Mouse (Mus musculus): ENCODE measurements around the gene Hist2h3c2. TPM values are rescaled to one million over a fixed set of nuclear protein-coding genes. Genes with fewer than 3 reads are reported as not detected.
"Not testable (repeated sequence)": the region's sequence is repeated elsewhere in the genome, so short reads cannot be mapped to it uniquely, and the experiment has no call there.

Hist2h3c2 gene
- polyA plus RNA-seq (2015; fragmentation: Nextera tagmentation; extraction: Ambion mirVana): 1.2 and 2.8 TPM in 2 replicates

DNA sequence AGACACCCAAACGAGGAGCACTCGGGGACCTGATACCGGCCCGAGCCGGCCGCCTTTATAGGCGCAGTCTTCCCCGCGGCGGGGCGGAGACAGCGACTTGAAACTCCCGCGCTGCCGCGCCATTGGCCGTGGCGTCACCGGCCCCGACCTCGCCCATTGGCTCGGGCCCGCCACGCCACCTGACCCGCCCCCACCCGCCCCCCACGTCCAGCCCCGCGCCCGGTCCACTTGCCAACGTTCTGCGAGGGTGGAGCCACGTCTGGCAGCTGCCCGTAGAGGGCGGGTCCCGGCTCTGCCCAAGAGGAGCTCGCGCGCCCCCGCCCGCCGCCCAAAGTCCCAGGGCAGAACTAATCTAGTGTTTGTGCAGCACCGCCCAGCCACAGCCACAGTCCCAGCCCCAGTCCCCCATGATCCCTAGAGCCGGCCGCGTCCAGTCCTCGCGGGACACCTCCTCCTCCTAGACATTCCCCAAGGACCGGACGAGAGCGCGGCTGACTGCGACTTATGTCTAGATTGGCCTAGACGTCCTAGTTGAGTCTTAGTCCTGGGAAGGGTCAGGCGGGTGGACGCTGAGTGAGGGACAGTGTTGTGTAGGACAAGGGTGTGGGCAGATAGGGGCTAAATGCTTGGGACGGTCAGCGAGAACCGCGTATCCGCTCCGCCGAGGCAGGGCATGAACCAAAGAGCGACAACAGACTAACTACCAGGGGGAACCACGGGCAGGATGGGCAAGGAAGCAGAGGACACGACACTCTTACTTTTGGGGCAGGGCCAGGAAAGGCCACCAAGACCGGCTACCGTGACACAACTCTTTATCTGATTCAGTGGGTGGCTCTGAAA is at the start of gene Hist2h3c2:
Hist2h3c2 (minus strand) TSS at position 174 of the 840 bp plus-strand sequence.
- not testable (repeated sequence) for DNase-seq (ENCODE audit: low spot score); H3K36me3 ChIP-seq (ENCODE audit: control insufficient read depth, insufficient read depth, low read length); H3K4me1 ChIP-seq (replicated peaks; ENCODE audit: control insufficient read depth, insufficient read depth); H3K27me3 ChIP-seq (ENCODE audit: control insufficient read depth, insufficient read depth, low read length); H3K9me3 ChIP-seq (ENCODE audit: control insufficient read depth, low read length)
- 0% methylated on average over 6 of the region's 68 CpGs for WGBS
- peak; percentile 94 for ATAC-seq (ENCODE audit: low FRiP score, low TSS enrichment)
- Histone ChIP-seq H3K4me3 (ENCODE audit: low read depth, low read length) (peak within 1 kb of the TSS; percentile 30), H3K4me2 (replicated peaks; ENCODE audit: low read depth) (peak within 1 kb of the TSS; percentile 40), H3K27ac (replicated peaks) (peak within 1 kb of the TSS; percentile 65; the same call in 1 of the 2 replicates), H3K9ac (ENCODE audit: low read length) (peak within 1 kb of the TSS; percentile 43)

- not testable (repeated sequence) for H3K27ac ChIP-seq (replicated peaks); ATAC-seq (ENCODE audit: low FRiP score, low TSS enrichment); H3K9me3 ChIP-seq (ENCODE audit: control insufficient read depth, low read length); DNase-seq (ENCODE audit: low spot score); H3K4me2 ChIP-seq (replicated peaks; ENCODE audit: low read depth); H3K36me3 ChIP-seq (ENCODE audit: control insufficient read depth, insufficient read depth, low read length); H3K4me1 ChIP-seq (replicated peaks; ENCODE audit: control insufficient read depth, insufficient read depth); H3K27me3 ChIP-seq (ENCODE audit: control insufficient read depth, insufficient read depth, low read length); H3K9ac ChIP-seq (ENCODE audit: low read length); H3K4me3 ChIP-seq (ENCODE audit: low read depth, low read length)
- 86% methylated on average over 11 of the region's 11 CpGs for whole genome bisulfite sequencing
- peak; percentile 85; the same call in 1 of the 2 replicates for TF ChIP-seq CTCF (IDR thresholded peaks at IDR 0.05; ENCODE audit: low read depth)
Observed at GRCm38 (mm10) chr3:96287334-96287733, 48.4 kb upstream of the Hist2h3c2 start.

GRCm38 (mm10) chr3:96284457-96284856 is 45.5 kb upstream of the Hist2h3c2 start:
- TF ChIP-seq EP300 (optimal IDR thresholded peaks at IDR 0.05): no peak
- TF ChIP-seq CTCF (IDR thresholded peaks at IDR 0.05; ENCODE audit: low read depth): peak; percentile 75
- ATAC-seq (ENCODE audit: low FRiP score, low TSS enrichment): no peak
- no peak for DNase-seq (ENCODE audit: low spot score)
- no peak overlapping the region for H3K4me2 ChIP-seq (replicated peaks; ENCODE audit: low read depth)
- no peak overlapping the region for H3K9ac ChIP-seq (ENCODE audit: low read length)
- H3K27me3 ChIP-seq (ENCODE audit: control insufficient read depth, insufficient read depth, low read length): no peaks in the 10 kb centered on the region
- no peaks in the 10 kb centered on the region for H3K9me3 ChIP-seq (ENCODE audit: control insufficient read depth, low read length)
- H3K36me3 ChIP-seq (ENCODE audit: control insufficient read depth, insufficient read depth, low read length): no peaks in the 10 kb centered on the region
- H3K27ac ChIP-seq (replicated peaks): no peak overlapping the region
- H3K4me1 ChIP-seq (replicated peaks; ENCODE audit: control insufficient read depth, insufficient read depth): no peaks in the 10 kb centered on the region
- H3K4me3 ChIP-seq (ENCODE audit: low read depth, low read length): no peak overlapping the region
- WGBS: 10% methylated on average over 4 of the region's 4 CpGs

DNA sequence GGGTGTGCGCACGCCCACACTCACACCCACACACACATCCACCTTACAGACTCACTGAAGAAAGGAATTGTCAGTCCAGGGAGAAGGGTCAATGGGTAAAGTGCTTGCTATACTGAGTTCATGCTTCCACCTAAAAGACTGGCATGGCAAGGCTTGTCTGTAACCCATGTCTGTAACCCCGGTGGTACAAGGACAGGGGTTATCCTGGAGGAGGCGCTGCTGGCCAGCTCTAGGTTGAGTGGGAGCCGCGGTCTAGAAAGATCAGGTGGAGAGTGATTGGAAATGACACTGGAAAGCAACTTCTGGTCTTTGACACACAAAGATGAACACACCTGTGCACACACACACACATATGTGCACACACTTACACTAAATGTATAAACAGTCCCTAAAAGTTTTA is 41.7 kb upstream of the Hist2h3c2 start:
- no peak for DNase-seq (ENCODE audit: low spot score)
- no peak for ATAC-seq (ENCODE audit: low FRiP score, low TSS enrichment)
- H3K27ac ChIP-seq (replicated peaks): no peak overlapping the region
- H3K9ac ChIP-seq (ENCODE audit: low read length): no peak overlapping the region
- H3K27me3 ChIP-seq (ENCODE audit: control insufficient read depth, insufficient read depth, low read length): no peaks in the 10 kb centered on the region
- TF ChIP-seq CTCF (IDR thresholded peaks at IDR 0.05; ENCODE audit: low read depth): no peak
- TF ChIP-seq EP300 (optimal IDR thresholded peaks at IDR 0.05): no peak
- H3K4me1 ChIP-seq (replicated peaks; ENCODE audit: control insufficient read depth, insufficient read depth): no peaks in the 10 kb centered on the region
- H3K4me2 ChIP-seq (replicated peaks; ENCODE audit: low read depth): no peak overlapping the region
- no peaks in the 10 kb centered on the region for H3K9me3 ChIP-seq (ENCODE audit: control insufficient read depth, low read length)
- 65% methylated on average over 6 of the region's 6 CpGs for WGBS
- H3K36me3 ChIP-seq (ENCODE audit: control insufficient read depth, insufficient read depth, low read length): no peaks in the 10 kb centered on the region
- no peak overlapping the region for H3K4me3 ChIP-seq (ENCODE audit: low read depth, low read length)

GRCm38 (mm10) chr3:96277800-96278624 is 39.1 kb upstream of the Hist2h3c2 start:
- Histone ChIP-seq H3K4me2 (replicated peaks; ENCODE audit: low read depth) (peak overlapping the region; percentile 65), H3K4me3 (ENCODE audit: low read depth, low read length) (peak overlapping the region; percentile 42), H3K9ac (ENCODE audit: low read length) (peak overlapping the region; percentile 66), H3K27ac (replicated peaks) (peak overlapping the region; percentile 77), H3K9me3 (ENCODE audit: control insufficient read depth, low read length) (no peaks in the 10 kb centered on the region), H3K27me3 (ENCODE audit: control insufficient read depth, insufficient read depth, low read length) (no peaks in the 10 kb centered on the region), H3K36me3 (ENCODE audit: control insufficient read depth, insufficient read depth, low read length) (no peaks in the 10 kb centered on the region), H3K4me1 (replicated peaks; ENCODE audit: control insufficient read depth, insufficient read depth) (no peaks in the 10 kb centered on the region)
- WGBS: under 1% methylated on average over 49 of the region's 49 CpGs
- peak; percentile 91 for DNase-seq (ENCODE audit: low spot score)
- no peak for TF ChIP-seq EP300 (optimal IDR thresholded peaks at IDR 0.05)
- TF ChIP-seq CTCF (IDR thresholded peaks at IDR 0.05; ENCODE audit: low read depth): peak; percentile 82
- peak; percentile 94 for ATAC-seq (ENCODE audit: low FRiP score, low TSS enrichment)

Measured in stomach, postnatal 0 days (tissue).